Mouse (Mus musculus) adrenal gland, adult 18-20 months (tissue): ENCODE data around the gene Mtfmt. TPM values are rescaled to one million over a fixed set of nuclear protein-coding genes. Genes with fewer than 3 reads are reported as not detected.

Experiments used
- DNase-seq, 2 experiments: peaks; one replicate each; pipeline ENCODE4 v3.0.0; 2021 to 2022; ENCODE audit warnings: low spot score in 2 of 2
- total RNA-seq, 2 experiments: library from RNA; stranded (reverse); gene quantifications; 1 replicate in 1 of 2; 2 replicates in 1 of 2; pipeline ENCODE4 v1.2.3; 2021

Mtfmt gene
- total RNA-seq, 2 experiments from 2014 or later: 10.9 to 12.4 TPM

DNA sequence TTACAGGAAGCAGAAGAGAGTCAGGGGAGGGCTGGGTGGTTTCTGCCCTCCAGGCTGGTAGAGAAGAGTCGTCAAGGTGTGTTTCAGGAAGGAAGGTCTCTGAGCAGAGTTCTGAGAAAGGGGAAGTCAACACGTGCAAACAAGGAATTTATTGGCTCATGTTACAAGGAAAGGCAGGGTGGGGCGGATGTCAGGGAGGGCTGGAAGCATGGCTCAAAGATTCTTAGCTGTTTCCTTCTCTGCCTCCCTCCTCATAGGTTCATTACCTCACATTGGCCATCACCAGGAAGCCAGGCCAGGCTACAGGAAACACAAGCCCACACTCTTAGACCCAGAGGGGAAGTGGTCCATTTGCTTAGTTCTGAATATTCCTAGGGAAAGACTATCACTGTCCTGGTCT is 11.2 kb upstream of the Mtfmt start:
- no peak for DNase-seq

GRCm38 (mm10) chr9:65427511-65427910 is 8.1 kb upstream of the Mtfmt start:
- no peak for DNase-seq

DNA sequence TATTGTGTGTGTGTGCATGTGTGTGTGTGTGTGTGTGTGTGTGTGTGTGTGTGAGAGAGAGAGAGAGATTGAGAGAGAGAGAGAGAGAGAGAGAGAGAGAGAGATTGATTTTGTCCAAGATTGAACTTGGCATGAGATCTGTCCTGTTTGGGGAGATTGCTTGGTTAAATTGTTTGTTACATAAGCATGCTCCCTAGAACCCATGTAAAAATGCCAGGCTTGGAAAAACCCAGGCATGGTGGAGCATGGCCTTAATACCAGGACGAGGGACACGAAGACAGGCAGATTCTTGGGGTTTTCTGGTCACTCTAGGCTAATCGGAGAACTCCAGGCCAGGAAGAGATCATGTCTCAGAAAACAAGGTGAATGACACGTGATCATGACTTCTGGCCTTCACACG is 7.6 kb upstream of the Mtfmt start:
- no peak for DNase-seq

GRCm38 (mm10) chr9:65430401-65430800 is 5.2 kb upstream of the Mtfmt start:
- no peak for DNase-seq

DNA sequence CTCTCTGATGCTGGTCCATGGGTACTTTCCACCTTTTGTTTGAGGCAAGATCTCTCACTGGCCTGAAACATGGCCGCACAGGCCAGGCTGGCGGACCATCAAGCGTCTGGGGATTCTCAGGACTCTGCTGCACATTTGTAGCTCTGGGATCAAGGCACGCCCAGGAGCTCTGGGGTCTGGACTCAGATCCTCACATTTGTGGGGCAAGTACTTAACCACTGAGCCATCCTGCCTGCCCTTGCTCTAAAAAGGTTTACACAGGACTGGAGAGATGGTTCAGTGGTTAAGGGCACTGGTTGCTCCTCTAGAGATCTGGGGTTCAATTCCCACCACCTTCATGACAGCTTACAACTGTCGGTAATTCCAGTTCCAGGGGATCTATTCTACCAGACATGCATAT is 4.7 kb upstream of the Mtfmt start:
- no peak for DNase-seq

- DNase-seq: peak; percentile 78 to 85
Observed at GRCm38 (mm10) chr9:65432236-65432635, 3.3 kb upstream of the Mtfmt start.

DNA sequence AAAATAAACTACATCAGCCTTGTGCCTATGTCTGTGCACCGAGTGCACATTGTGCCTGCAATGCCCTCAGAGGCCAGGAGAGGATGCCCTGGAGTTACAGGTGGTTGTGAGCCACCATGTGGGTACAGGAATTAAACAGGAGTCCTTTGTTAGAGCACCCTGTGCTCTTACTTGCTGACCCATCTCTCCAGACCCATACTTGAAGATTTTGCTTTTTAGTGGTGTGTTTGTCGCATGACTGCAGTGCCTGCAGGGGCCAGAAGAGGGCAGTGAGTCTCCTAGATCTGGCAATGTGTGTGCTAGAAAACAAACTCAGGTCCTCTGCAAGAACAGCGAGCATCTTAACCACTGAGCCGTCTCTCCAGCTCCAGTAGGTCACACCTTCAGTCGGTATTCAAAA is 1.4 kb upstream of the Mtfmt start:
- peak; percentile 39 to 63 for DNase-seq

GRCm38 (mm10) chr9:65435211-65435610 is 371 bp upstream of the Mtfmt start:
- no peak for DNase-seq

GRCm38 (mm10) chr9:65444692-65445091 is 9.1 kb downstream of the Mtfmt start:
- no peak for DNase-seq

- no peak for DNase-seq
Observed at GRCm38 (mm10) chr9:65447951-65448350, 12.4 kb downstream of the Mtfmt start.

GRCm38 (mm10) chr9:65458975-65459374 is 23.4 kb downstream of the Mtfmt start:
- DNase-seq: no peak

DNA sequence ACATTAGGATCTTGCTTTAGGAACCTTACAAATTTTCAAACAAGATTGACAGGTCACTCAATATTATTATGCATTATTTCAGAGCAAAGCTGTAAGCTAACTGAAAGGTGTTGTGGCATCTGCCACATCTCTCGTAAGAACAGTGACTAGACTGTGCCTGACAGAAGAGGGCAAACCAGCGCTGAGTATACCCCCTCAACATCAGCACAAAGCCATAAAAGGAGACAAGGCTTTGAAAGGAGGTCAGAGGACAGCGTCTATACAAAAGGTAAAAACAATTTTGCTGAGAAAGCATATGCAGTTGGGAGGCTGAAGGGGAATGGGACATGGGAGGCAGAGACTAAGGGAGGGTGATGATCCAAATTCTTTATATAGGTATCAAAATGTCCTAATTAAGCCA is 24.6 kb downstream of the Mtfmt start:
- no peak for DNase-seq

GRCm38 (mm10) chr9:65460732-65461442 is 25.3 kb downstream of the Mtfmt start, which contains the start of gene Spg21:
Gene Spg21 (plus strand): TSS chr9:65460947.
- peak; percentile 97 to 98 for DNase-seq

- no peak for DNase-seq
Observed at GRCm38 (mm10) chr9:65462544-65462943, 27.0 kb downstream of the Mtfmt start.

GRCm38 (mm10) chr9:65464161-65464560 is 28.6 kb downstream of the Mtfmt start:
- peak; percentile 46 to 51 for DNase-seq

DNA sequence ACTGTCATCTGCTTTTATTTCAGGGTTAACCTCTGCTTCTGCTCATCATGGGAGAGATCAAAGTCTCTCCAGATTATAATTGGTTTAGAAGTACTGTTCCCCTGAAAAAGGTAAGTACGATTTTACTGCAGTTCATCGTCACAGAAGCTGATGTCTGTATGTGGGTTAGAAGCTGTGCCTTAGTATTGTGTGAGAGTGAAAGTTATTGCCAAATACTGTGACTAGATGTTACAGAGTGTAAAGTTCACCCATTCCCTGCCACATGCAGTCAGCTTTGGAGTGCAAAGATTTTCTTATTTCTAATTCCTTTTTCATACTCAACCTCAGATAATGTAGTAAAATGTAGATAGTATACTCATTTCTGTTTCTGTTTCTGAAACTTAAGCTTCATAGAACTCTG is 29.7 kb downstream of the Mtfmt start:
- no peak for DNase-seq

DNA sequence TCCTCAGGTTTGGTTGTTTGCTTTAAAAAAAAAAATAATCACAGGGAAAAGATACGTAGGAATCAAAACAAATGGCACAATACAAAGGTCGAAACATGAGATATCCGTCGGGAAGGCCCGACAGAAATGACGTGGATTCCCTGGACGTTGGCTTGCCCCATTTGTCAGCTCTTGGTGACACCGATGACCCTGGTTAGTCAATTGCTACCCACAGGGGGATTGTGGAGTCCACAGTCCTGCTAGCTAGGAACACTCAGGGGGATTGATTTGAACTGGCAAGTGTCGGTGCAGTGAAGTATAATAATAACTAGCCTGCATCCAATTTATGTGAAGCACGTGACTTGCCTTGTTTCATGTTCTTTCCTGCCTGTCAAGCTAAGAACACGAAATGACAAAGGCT is 32.1 kb downstream of the Mtfmt start:
- DNase-seq: no peak

DNA sequence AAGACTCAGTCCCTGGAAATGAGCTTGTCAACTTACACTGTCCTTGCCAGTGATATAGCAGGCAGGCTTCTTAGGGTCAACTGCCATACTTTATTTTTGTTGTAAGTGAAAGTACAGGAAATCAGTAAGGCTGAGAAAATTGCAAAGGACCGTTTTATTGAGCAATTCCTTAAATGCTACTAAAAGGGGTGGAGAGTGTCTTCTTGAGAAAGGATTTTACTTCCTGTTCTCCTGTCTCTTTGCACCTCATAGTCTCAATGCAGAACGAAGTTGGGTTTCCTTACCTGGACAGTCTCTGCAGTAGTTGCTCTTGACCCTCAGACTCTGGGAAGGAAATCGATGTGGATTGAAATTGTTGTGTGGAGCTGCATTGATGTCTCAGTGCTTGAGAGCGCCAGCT is 37.2 kb downstream of the Mtfmt start:
- DNase-seq: no peak

DNA sequence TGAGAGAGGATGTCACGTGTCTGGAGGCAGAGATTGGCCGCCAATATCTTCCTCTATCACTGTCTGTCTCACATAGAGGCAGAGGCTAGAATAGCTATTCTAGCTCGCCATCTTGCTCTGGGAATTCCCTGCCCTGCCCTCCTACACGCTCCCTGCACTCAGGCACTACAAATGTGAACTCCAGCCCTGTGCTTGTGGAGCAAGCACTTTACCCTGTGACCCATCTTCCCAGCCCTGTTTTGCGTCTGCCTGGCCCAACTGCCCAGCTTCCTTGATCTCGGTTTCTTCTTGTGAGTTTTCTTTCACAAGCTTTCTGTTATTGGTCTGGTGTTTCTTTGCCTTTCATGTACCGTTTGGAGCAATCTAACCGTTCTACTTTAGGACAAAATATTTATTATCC is 43.6 kb downstream of the Mtfmt start:
- no peak for DNase-seq

DNA sequence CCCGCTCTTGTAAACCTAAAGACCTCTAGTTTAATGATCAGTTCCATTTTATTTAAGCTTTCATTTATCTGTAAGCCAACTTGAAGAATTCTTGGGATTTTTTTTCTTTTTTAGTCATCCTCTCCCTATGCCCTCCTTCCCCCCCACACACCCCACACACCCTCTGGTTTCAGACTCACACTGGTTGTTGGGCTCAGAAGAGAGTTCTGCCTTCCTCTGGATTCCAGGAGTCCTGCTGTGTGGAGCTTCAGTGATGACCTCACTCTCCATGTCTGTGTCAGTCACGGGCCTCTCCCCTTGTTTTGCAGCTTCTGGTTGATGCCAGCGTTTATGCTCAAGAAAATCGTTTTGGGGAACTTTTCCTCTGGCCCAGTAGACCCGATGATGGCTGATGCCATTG is 44.5 kb downstream of the Mtfmt start:
- no peak for DNase-seq

GRCm38 (mm10) chr9:65491476-65491875 is 55.9 kb downstream of the Mtfmt start:
- no peak for DNase-seq

- DNase-seq: no peak
Observed at GRCm38 (mm10) chr9:65492351-65492750, 56.8 kb downstream of the Mtfmt start.

- DNase-seq: no peak
Observed at GRCm38 (mm10) chr9:65492851-65493250, 57.3 kb downstream of the Mtfmt start.
